Mouse (Mus musculus) activated CD4-positive, CD25-positive, alpha-beta regulatory T cell (primary cell): ENCODE measurements around the gene Vamp9. TPM values are rescaled to one million over a fixed set of nuclear protein-coding genes. Genes with fewer than 3 reads are reported as not detected.

Experiments
- polyA plus RNA-seq, 2 experiments: library from polyadenylated mRNA; unstranded; fragments of 100-300 nt; shearing (Covaris generic); gene quantifications; one replicate each; pipeline ENCODE4 v1.2.1; 2017

The Vamp9 gene
- polyA plus RNA-seq = not detected

GRCm38 (mm10) chr5:99906181-99906956 lies at the start of gene Vamp9:
Gene Vamp9, plus strand, starts transcription at chr5:99906254.

GRCm38 (mm10) chr5:99978699-99979442 lies 72.8 kb downstream of the Vamp9 start, which contains the start of the genes Hnrnpd and 4930524J08Rik:
Gene Hnrnpd, minus strand, starts transcription at chr5:99978938.
Gene 4930524J08Rik, plus strand, starts transcription at chr5:99979061.

Other genes starting within 250 kb of the Vamp9 start
- 1 to 10 TPM; 4.2 to 5.9 TPM for gene Rasgef1b, start 177.2 kb upstream of the Vamp9 start, polyA plus RNA-seq
- 100 to 1,000 TPM; 434 to 502 TPM for gene Hnrnpd, start 72.7 kb downstream of the Vamp9 start, polyA plus RNA-seq
- gene 4930524J08Rik, start 72.8 kb downstream of the Vamp9 start, polyA plus RNA-seq = under 1 TPM in 1 of 2 experiments, not detected in 1; 1.00 TPM
- gene Hnrnpdl, start 133.4 kb downstream of the Vamp9 start, polyA plus RNA-seq = 100 to 1,000 TPM; 119 to 167 TPM
- 10 to 100 TPM; 26.8 to 32.3 TPM for gene Enoph1, start 133.7 kb downstream of the Vamp9 start, polyA plus RNA-seq